Mouse (Mus musculus) kidney, adult 2 months (tissue): ENCODE data around the gene Clint1.

Source experiments
- CTCF ChIP-seq: fragments of 200-500 bp; conservative IDR thresholded peaks from 2 replicates; pipeline ENCODE4 v1.5.1; 2011; ENCODE audit warnings: low read depth, mild to moderate bottlenecking, control low read depth, low read length, moderate library complexity, mixed read lengths; ENCODE audit not compliant: insufficient read depth, insufficient read length
- POLR2A ChIP-seq: fragments of 200-500 bp; IDR thresholded peaks from one replicate; pipeline ENCODE4 v1.6.1; 2011; ENCODE audit warnings: low read depth, low read length, control low read depth

- TF ChIP-seq CTCF (no peak), POLR2A (no peak)
Measured at GRCm38 (mm10) chr11:45942281-45942680, 90.4 kb downstream of the Clint1 start.
